Mouse (Mus musculus) heart, postnatal 0 days (tissue): ENCODE measurements around the gene Smim10l2a. TPM values are rescaled to one million over a fixed set of nuclear protein-coding genes. Genes with fewer than 3 reads are reported as not detected.

ENCODE experiments used
- ATAC-seq: fragments of 200-750 bp; cut with Nextera tagmentation; 2 replicates; pipeline ENCODE4 v1.8.0; 2017; ENCODE audit warnings: low read depth, moderate number of reproducible peaks, moderate library complexity; ENCODE audit not compliant: insufficient read depth
- DNase-seq: peaks from one replicate; pipeline ENCODE4 v3.0.0-alpha.2; 2016; ENCODE audit warnings: low spot score
- H3K27ac ChIP-seq: fragments of 300-500 bp; sonication (generic); 2 replicates; pipeline ENCODE4 v1.5.1; 2014; ENCODE audit warnings: low read depth, mild to moderate bottlenecking
- H3K27me3 ChIP-seq: fragments of 300-500 bp; sonication (generic); 2 replicates; pipeline ENCODE4 v1.6.1; 2014; ENCODE audit warnings: low read length, mixed read lengths; ENCODE audit not compliant: control insufficient read depth, insufficient read depth
- H3K36me3 ChIP-seq: fragments of 300-500 bp; sonication (generic); replicated peaks from 2 replicates; pipeline ENCODE4 v1.6.1; 2014; ENCODE audit warnings: low read length, mixed read lengths; ENCODE audit not compliant: control insufficient read depth, insufficient read depth
- H3K4me1 ChIP-seq: fragments of 300-500 bp; sonication (generic); 2 replicates; pipeline ENCODE4 v1.6.1; 2014; ENCODE audit warnings: antibody characterized with exemption; ENCODE audit not compliant: control insufficient read depth, insufficient read depth
- H3K4me2 ChIP-seq: fragments of 300-500 bp; sonication (generic); 2 replicates; pipeline ENCODE4 v1.6.1; 2014; ENCODE audit warnings: low read depth, mild to moderate bottlenecking, low read length, moderate library complexity
- H3K4me3 ChIP-seq: fragments of 300-500 bp; sonication (generic); 2 replicates; pipeline ENCODE4 v1.5.1; 2014; ENCODE audit warnings: low read depth, low read length
- H3K9ac ChIP-seq: fragments of 300-500 bp; sonication (generic); replicated peaks from 2 replicates; pipeline ENCODE4 v1.6.1; 2014; ENCODE audit warnings: low read depth, low read length, mixed read lengths
- H3K9me3 ChIP-seq: fragments of 300-500 bp; sonication (generic); replicated peaks from 2 replicates; pipeline ENCODE4 v1.6.1; 2016; ENCODE audit warnings: low read length; ENCODE audit not compliant: control insufficient read depth
- CTCF ChIP-seq: IDR thresholded peaks from 2 replicates; pipeline ENCODE4 v1.5.1; 2016; ENCODE audit warnings: antibody characterized with exemption, control low read depth, low read depth
- EP300 ChIP-seq: IDR thresholded peaks from 2 replicates; pipeline ENCODE4 v1.6.1; 2016; ENCODE audit warnings: antibody characterized with exemption, low read depth
- WGBS: fragments of 180-500 bp; shearing (Covaris S2); extraction: QIAGEN DNeasy Blood & Tissue Kit; methylation state at CpG from one replicate; pipeline ENCODE4 v1.1.7; 2014; 5-methylcytosine and 5-hydroxymethylcytosine counted together
- polyA plus RNA-seq: library from polyadenylated mRNA; unstranded; fragments of >200 nt; fragmentation: Nextera tagmentation; extraction: Ambion mirVana; gene quantifications from 2 replicates; pipeline ENCODE4 v1.2.1, GENCODE M21; 2015
- total RNA-seq: library from RNA; depleted of rRNA; stranded (reverse); fragments of >200 nt; gene quantifications from 2 replicates; pipeline ENCODE4 v1.2.3, GENCODE M21; 2014; ENCODE audit warnings: low replicate concordance; rRNA removed

Gene Smim10l2a
- total and polyA plus RNA-seq, 2 experiments from 2014 or later: 1.2 TPM; not detected in 1

- Histone ChIP-seq H3K4me2 (no peak overlapping the region), H3K4me1 (no peaks in the 10 kb centered on the region), H3K36me3 (no peaks in the 10 kb centered on the region), H3K9me3 (no peaks in the 10 kb centered on the region), H3K27me3 (no peaks in the 10 kb centered on the region), H3K27ac (no peak overlapping the region), H3K4me3 (no peak overlapping the region), H3K9ac (no peak overlapping the region)
- TF ChIP-seq EP300: no peak
- TF ChIP-seq CTCF: no peak
- DNase-seq (no peak), ATAC-seq (no peak)
- WGBS: 49% methylated on average over 3 of the region's 3 CpGs
These were observed 41.9 kb downstream of the Smim10l2a start for GRCm38 (mm10) chrX:56416277-56416676.

- WGBS: 61% methylated on average over 4 of the region's 4 CpGs
- no peak for TF ChIP-seq CTCF
- Histone ChIP-seq H3K27ac (no peak overlapping the region), H3K4me2 (no peak overlapping the region), H3K27me3 (no peaks in the 10 kb centered on the region), H3K36me3 (no peaks in the 10 kb centered on the region), H3K9me3 (no peaks in the 10 kb centered on the region), H3K4me3 (no peak overlapping the region), H3K9ac (no peak overlapping the region), H3K4me1 (no peaks in the 10 kb centered on the region)
- ATAC-seq: no peak
- DNase-seq: no peak
These were observed 43.2 kb downstream of the Smim10l2a start for GRCm38 (mm10) chrX:56417541-56417940.

Other genes with a start within 250 kb of the Smim10l2a start
- gene 3830403N18Rik, start 238.0 kb upstream of the Smim10l2a start, total RNA-seq: 0.27 TPM in 1 of 2 replicates, not detected in the other
- 5.0 and 5.3 TPM in 2 replicates for gene 3830403N18Rik, start 238.0 kb upstream of the Smim10l2a start, polyA plus RNA-seq
- not detected in 2 replicates for gene Gm773, start 161.7 kb upstream of the Smim10l2a start, total RNA-seq
- gene Gm773, start 161.7 kb upstream of the Smim10l2a start, polyA plus RNA-seq: not detected in 2 replicates
- 2.2 and 10.3 TPM in 2 replicates for gene Zfp449, start 28.2 kb upstream of the Smim10l2a start, total RNA-seq
- gene Zfp449, start 28.2 kb upstream of the Smim10l2a start, polyA plus RNA-seq: 3.3 and 3.5 TPM in 2 replicates
- not detected in 2 replicates for gene Gm2174, start 73.4 kb downstream of the Smim10l2a start, total RNA-seq
- 1.5 and 1.6 TPM in 2 replicates for gene Gm2174, start 73.4 kb downstream of the Smim10l2a start, polyA plus RNA-seq
- gene Ints6l, start 80.3 kb downstream of the Smim10l2a start, total RNA-seq: 13.5 and 14.7 TPM in 2 replicates
- 10.8 TPM in 2 replicates for gene Ints6l, start 80.3 kb downstream of the Smim10l2a start, polyA plus RNA-seq
- gene Gm10477, start 150.2 kb downstream of the Smim10l2a start, total RNA-seq: not detected in 2 replicates
- not detected in 2 replicates for gene Gm10477, start 150.2 kb downstream of the Smim10l2a start, polyA plus RNA-seq
- not detected in 2 replicates for gene Gm648, start 175.0 kb downstream of the Smim10l2a start, total RNA-seq
- not detected in 2 replicates for gene Gm648, start 175.0 kb downstream of the Smim10l2a start, polyA plus RNA-seq
- 28.7 and 33.4 TPM in 2 replicates for gene Mmgt1, start 223.5 kb downstream of the Smim10l2a start, total RNA-seq
- gene Mmgt1, start 223.5 kb downstream of the Smim10l2a start, polyA plus RNA-seq: 15.3 and 16.2 TPM in 2 replicates
- 10.7 and 15.4 TPM in 2 replicates for gene Slc9a6, start 235.2 kb downstream of the Smim10l2a start, total RNA-seq
- gene Slc9a6, start 235.2 kb downstream of the Smim10l2a start, polyA plus RNA-seq: 5.2 and 6.4 TPM in 2 replicates